24 mouse cellular contexts compared by ENCODE assay signal in the genomic region with DNA sequence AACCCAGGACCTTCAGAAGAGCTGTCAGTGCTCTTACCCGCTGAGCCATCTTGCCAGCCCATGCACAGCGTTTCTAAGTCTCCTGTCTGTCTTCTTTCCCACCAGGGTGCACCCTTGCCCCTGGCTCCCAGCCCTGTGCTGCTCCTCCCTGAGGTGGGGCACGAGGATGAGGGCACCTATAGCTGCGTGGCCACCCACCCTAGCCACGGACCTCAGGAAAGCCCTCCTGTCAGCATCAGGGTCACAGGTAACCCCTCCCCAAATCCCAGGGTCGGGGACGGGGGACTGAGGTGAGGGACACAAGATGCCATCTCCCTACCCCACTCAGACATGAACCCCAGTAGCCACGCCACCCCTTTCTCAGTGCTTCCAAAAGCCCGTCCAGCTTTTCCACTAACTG. TPM values are rescaled to one million over a fixed set of nuclear protein-coding genes. Genes with fewer than 3 reads are reported as not detected.
A peak's percentile ranks its signal among the peaks of the same experiment; 100 is the strongest.
DNase-seq lines count a peak whose midpoint lies in the region; ATAC-seq and TF ChIP-seq lines count a peak whose summit lies in the region.
"Had no signal": no experiment of that assay in that cellular context is flagged by ENCODE, and none has a peak within 500 bp of the region (broad histone marks: within the 10 kb centered on the region; RNA-seq: fewer than 3 reads in every experiment).

No protein-coding gene starts in this region.

- H3K36me3 ChIP-seq in kidney, embryonic 15.5 days, result peaks cover 46% of the 10 kb centered on the region
- H3K36me3 ChIP-seq in kidney, embryonic 14.5 days (ENCODE audit: control insufficient read depth, insufficient read depth, low read length), result peaks cover 28% of the 10 kb centered on the region
- H3K36me3 ChIP-seq in midbrain, postnatal 0 days (ENCODE audit: insufficient read depth, low read length), result peaks cover 17% of the 10 kb centered on the region
- peaks cover 15% of the 10 kb centered on the region; the same call in 1 of the 2 replicates for H3K36me3 ChIP-seq in midbrain, embryonic 15.5 days (replicated peaks)

- H3K4me2 ChIP-seq in kidney, embryonic 15.5 days, result no peak overlapping the region
- no peak overlapping the region for H3K4me2 ChIP-seq in kidney, embryonic 14.5 days (replicated peaks; ENCODE audit: low read depth, low read length)
- no peak overlapping the region for H3K4me2 ChIP-seq in midbrain, postnatal 0 days (ENCODE audit: low read depth, low read length, poor library complexity, severe bottlenecking)
- no peak overlapping the region for H3K4me2 ChIP-seq in midbrain, embryonic 15.5 days
- H3K4me2 ChIP-seq: heart, embryonic 13.5 days; hindbrain, embryonic 14.5 days; liver, embryonic 13.5 days; lung, embryonic 14.5 days; neural tube, embryonic 12.5 days; stomach, embryonic 15.5 days had no signal

- ATAC-seq in cerebellum, adult (ENCODE audit: insufficient number of reproducible peaks, low FRiP score, low TSS enrichment), result no peak
- no peak for ATAC-seq in kidney, embryonic 15.5 days (replicated peaks; ENCODE audit: low FRiP score)
- no peak for ATAC-seq in kidney, embryonic 14.5 days (ENCODE audit: low FRiP score, low TSS enrichment)
- ATAC-seq in midbrain, postnatal 0 days (ENCODE audit: low FRiP score), result no peak
- ATAC-seq in midbrain, embryonic 15.5 days (replicated peaks), result no peak
- ATAC-seq: activated CD4-positive, CD25-positive, alpha-beta regulatory T cell, adult 4 months; inflammation-experienced regulatory T-cells, adult 6 months had no signal

- 78% methylated on average over 9 of the region's 9 CpGs for WGBS in kidney, embryonic 15.5 days
- 84% methylated on average over 9 of the region's 9 CpGs for WGBS in kidney, embryonic 14.5 days
- WGBS in midbrain, postnatal 0 days, result 69% methylated on average over 9 of the region's 9 CpGs
- 77% methylated on average over 9 of the region's 9 CpGs for WGBS in midbrain, embryonic 15.5 days

- TF ChIP-seq CTCF in midbrain, postnatal 0 days (IDR thresholded peaks at IDR 0.05), result 0 out of 2 replicates have a peak, but pooled peaks have one; percentile 2

- H3K27me3 ChIP-seq in kidney, embryonic 15.5 days, result no peaks in the 10 kb centered on the region
- H3K27me3 ChIP-seq in kidney, embryonic 14.5 days (ENCODE audit: control insufficient read depth, insufficient read depth, low read length), result no peaks in the 10 kb centered on the region
- no peaks in the 10 kb centered on the region for H3K27me3 ChIP-seq in midbrain, postnatal 0 days (ENCODE audit: insufficient read depth, low read length)
- H3K27me3 ChIP-seq in midbrain, embryonic 15.5 days (replicated peaks), result no peaks in the 10 kb centered on the region
- H3K27me3 ChIP-seq: heart, embryonic 13.5 days; liver, embryonic 13.5 days; neural tube, embryonic 12.5 days; stomach, embryonic 15.5 days had no signal

- H3K4me3 ChIP-seq in kidney, embryonic 15.5 days (replicated peaks), result no peak overlapping the region
- no peak overlapping the region for H3K4me3 ChIP-seq in kidney, embryonic 14.5 days (ENCODE audit: low read length)
- H3K4me3 ChIP-seq in midbrain, postnatal 0 days (ENCODE audit: low read depth, low read length), result no peak overlapping the region
- H3K4me3 ChIP-seq in midbrain, embryonic 15.5 days, result no peak overlapping the region
- H3K4me3 ChIP-seq: heart, embryonic 13.5 days; liver, embryonic 13.5 days; neural tube, embryonic 12.5 days; stomach, embryonic 15.5 days had no signal

- peaks cover 74% of the 10 kb centered on the region for H3K4me1 ChIP-seq in kidney, embryonic 15.5 days
- H3K4me1 ChIP-seq in kidney, embryonic 14.5 days (ENCODE audit: control insufficient read depth, insufficient read depth, low read length), result peaks cover 48% of the 10 kb centered on the region
- peaks cover 4% of the 10 kb centered on the region; the same call in 1 of the 2 replicates for H3K4me1 ChIP-seq in midbrain, postnatal 0 days (ENCODE audit: insufficient read depth, low read length)
- H3K4me1 ChIP-seq in midbrain, embryonic 15.5 days, result peaks cover 26% of the 10 kb centered on the region

- peak overlapping the region; percentile 37; the same call in 1 of the 2 replicates for H3K27ac ChIP-seq in kidney, embryonic 15.5 days
- H3K27ac ChIP-seq in kidney, embryonic 14.5 days (ENCODE audit: low read depth, low read length), result no peak overlapping the region
- no peak overlapping the region for H3K27ac ChIP-seq in midbrain, postnatal 0 days (ENCODE audit: low read depth, low read length)
- H3K27ac ChIP-seq in midbrain, embryonic 15.5 days, result no peak overlapping the region
- H3K27ac ChIP-seq: heart, embryonic 13.5 days; hindbrain, embryonic 14.5 days; liver, embryonic 13.5 days; macrophage; neural tube, embryonic 12.5 days; stomach, embryonic 15.5 days had no signal

- DNase-seq in cerebellum, adult 9-11 months, result peak; percentile 60
- no peak for DNase-seq in midbrain, postnatal 0 days (ENCODE audit: low spot score)
- no peak for DNase-seq in retina, embryonic 14.5 days (ENCODE audit: low spot score)
- DNase-seq: adrenal gland, postnatal 36 days; gastrocnemius, postnatal 25 days; heart, adult 18-20 months; kidney, adult 9 months; kidney, postnatal 4 days; liver, embryonic 13.5 days; lung, embryonic 14.5 days; retina, postnatal 1 day; right cerebral cortex, postnatal 4 days; thymus, postnatal 36 days had no signal

- no peak overlapping the region for H3K9ac ChIP-seq in kidney, embryonic 15.5 days
- H3K9ac ChIP-seq in kidney, embryonic 14.5 days (ENCODE audit: low read depth, low read length), result no peak overlapping the region
- no peak overlapping the region for H3K9ac ChIP-seq in midbrain, postnatal 0 days (replicated peaks; ENCODE audit: low read length, poor library complexity, severe bottlenecking)
- H3K9ac ChIP-seq in midbrain, embryonic 15.5 days, result no peak overlapping the region
- H3K9ac ChIP-seq: hindbrain, embryonic 14.5 days; liver, embryonic 13.5 days; lung, embryonic 14.5 days; neural tube, embryonic 12.5 days; stomach, embryonic 15.5 days had no signal

- no peaks in the 10 kb centered on the region for H3K9me3 ChIP-seq in kidney, embryonic 15.5 days (replicated peaks)
- no peaks in the 10 kb centered on the region for H3K9me3 ChIP-seq in kidney, embryonic 14.5 days (ENCODE audit: control insufficient read depth, low read length)
- no peaks in the 10 kb centered on the region for H3K9me3 ChIP-seq in midbrain, postnatal 0 days (ENCODE audit: low read length)
- H3K9me3 ChIP-seq in midbrain, embryonic 15.5 days, result no peaks in the 10 kb centered on the region
- H3K9me3 ChIP-seq: heart, embryonic 13.5 days; liver, embryonic 13.5 days; neural tube, embryonic 12.5 days; stomach, embryonic 15.5 days had no signal

RNA-seq across cellular contexts. Expression of gene Ager, which starts 2.2 kb away (rescaled TPM):
- polyA plus RNA-seq in kidney, embryonic 15.5 days (2015; fragmentation: Nextera tagmentation; extraction: Ambion mirVana), result 6.5 and 7.5 TPM in 2 replicates
- 5.8 and 6.6 TPM in 2 replicates for polyA plus RNA-seq in kidney, embryonic 14.5 days (2014; fragmentation: Nextera tagmentation; extraction: Ambion mirVana)
- 1.7 and 2.1 TPM in 2 replicates for total RNA-seq in midbrain, postnatal 0 days (2014; rRNA removed)
- polyA plus RNA-seq in midbrain, postnatal 0 days (2015; fragmentation: Nextera tagmentation; extraction: Ambion mirVana), result 1.6 and 2.0 TPM in 2 replicates
- polyA plus RNA-seq in midbrain, embryonic 15.5 days (2015; fragmentation: Nextera tagmentation; extraction: Ambion mirVana), result 1.7 and 1.8 TPM in 2 replicates

RNA-seq across cellular contexts. Expression of gene Rnf5, which starts 3.6 kb away (rescaled TPM):
- polyA plus RNA-seq in kidney, embryonic 15.5 days (2015; fragmentation: Nextera tagmentation; extraction: Ambion mirVana), result 166 and 168 TPM in 2 replicates
- polyA plus RNA-seq in kidney, embryonic 14.5 days (2014; fragmentation: Nextera tagmentation; extraction: Ambion mirVana), result 118 and 139 TPM in 2 replicates
- total RNA-seq in midbrain, postnatal 0 days (2014; rRNA removed), result 57.6 and 59.0 TPM in 2 replicates
- 236 and 242 TPM in 2 replicates for polyA plus RNA-seq in midbrain, postnatal 0 days (2015; fragmentation: Nextera tagmentation; extraction: Ambion mirVana)
- 306 and 313 TPM in 2 replicates for polyA plus RNA-seq in midbrain, embryonic 15.5 days (2015; fragmentation: Nextera tagmentation; extraction: Ambion mirVana)

RNA-seq across cellular contexts. Expression of gene Agpat1, which starts 4.2 kb away (rescaled TPM):
- polyA plus RNA-seq in kidney, embryonic 15.5 days (2015; fragmentation: Nextera tagmentation; extraction: Ambion mirVana), result 60.8 and 72.2 TPM in 2 replicates
- polyA plus RNA-seq in kidney, embryonic 14.5 days (2014; fragmentation: Nextera tagmentation; extraction: Ambion mirVana), result 61.7 and 75.3 TPM in 2 replicates
- total RNA-seq in midbrain, postnatal 0 days (2014; rRNA removed), result 265 and 383 TPM in 2 replicates
- polyA plus RNA-seq in midbrain, postnatal 0 days (2015; fragmentation: Nextera tagmentation; extraction: Ambion mirVana), result 103 and 106 TPM in 2 replicates
- polyA plus RNA-seq in midbrain, embryonic 15.5 days (2015; fragmentation: Nextera tagmentation; extraction: Ambion mirVana), result 128 and 130 TPM in 2 replicates

RNA-seq across cellular contexts. Expression of gene Pbx2, which starts 8.8 kb away (rescaled TPM):
- 14.9 and 16.7 TPM in 2 replicates for polyA plus RNA-seq in kidney, embryonic 15.5 days (2015; fragmentation: Nextera tagmentation; extraction: Ambion mirVana)
- 17.8 and 20.9 TPM in 2 replicates for polyA plus RNA-seq in kidney, embryonic 14.5 days (2014; fragmentation: Nextera tagmentation; extraction: Ambion mirVana)
- total RNA-seq in midbrain, postnatal 0 days (2014; rRNA removed), result 84.8 and 95.6 TPM in 2 replicates
- 9.5 and 9.6 TPM in 2 replicates for polyA plus RNA-seq in midbrain, postnatal 0 days (2015; fragmentation: Nextera tagmentation; extraction: Ambion mirVana)
- polyA plus RNA-seq in midbrain, embryonic 15.5 days (2015; fragmentation: Nextera tagmentation; extraction: Ambion mirVana), result 10.2 and 10.7 TPM in 2 replicates

RNA-seq across cellular contexts. Expression of gene Gpsm3, which starts 10.3 kb away (rescaled TPM):
- 20.8 and 22.6 TPM in 2 replicates for polyA plus RNA-seq in kidney, embryonic 15.5 days (2015; fragmentation: Nextera tagmentation; extraction: Ambion mirVana)
- polyA plus RNA-seq in kidney, embryonic 14.5 days (2014; fragmentation: Nextera tagmentation; extraction: Ambion mirVana), result 19.3 and 21.4 TPM in 2 replicates
- 1.2 and 4.4 TPM in 2 replicates for total RNA-seq in midbrain, postnatal 0 days (2014; rRNA removed)
- polyA plus RNA-seq in midbrain, postnatal 0 days (2015; fragmentation: Nextera tagmentation; extraction: Ambion mirVana), result 5.5 and 6.9 TPM in 2 replicates
- polyA plus RNA-seq in midbrain, embryonic 15.5 days (2015; fragmentation: Nextera tagmentation; extraction: Ambion mirVana), result 3.8 and 5.1 TPM in 2 replicates
